Mouse (Mus musculus) urinary bladder, postnatal 36 days (tissue): ENCODE data around the gene Scd4.
A peak's percentile ranks its signal among the peaks of the same experiment; 100 is the strongest.
"Not testable (repeated sequence)": the region's sequence is repeated elsewhere in the genome, so short reads cannot be mapped to it uniquely, and the experiment has no call there.

Source experiments
- DNase-seq, 2 experiments: peaks; one replicate each; pipeline ENCODE4 v3.0.0; 2022; ENCODE audit warnings: low spot score in 2 of 2, mixed read lengths in 1 of 2

Scd4 gene

GRCm38 (mm10) chr19:44300520-44300919 is 32.4 kb upstream of the Scd4 start:
- no peak for DNase-seq

GRCm38 (mm10) chr19:44301176-44301575 is 31.7 kb upstream of the Scd4 start:
- DNase-seq, result no peak

- DNase-seq, result no peak
Measured at GRCm38 (mm10) chr19:44301671-44302305, 31.1 kb upstream of the Scd4 start.

DNA sequence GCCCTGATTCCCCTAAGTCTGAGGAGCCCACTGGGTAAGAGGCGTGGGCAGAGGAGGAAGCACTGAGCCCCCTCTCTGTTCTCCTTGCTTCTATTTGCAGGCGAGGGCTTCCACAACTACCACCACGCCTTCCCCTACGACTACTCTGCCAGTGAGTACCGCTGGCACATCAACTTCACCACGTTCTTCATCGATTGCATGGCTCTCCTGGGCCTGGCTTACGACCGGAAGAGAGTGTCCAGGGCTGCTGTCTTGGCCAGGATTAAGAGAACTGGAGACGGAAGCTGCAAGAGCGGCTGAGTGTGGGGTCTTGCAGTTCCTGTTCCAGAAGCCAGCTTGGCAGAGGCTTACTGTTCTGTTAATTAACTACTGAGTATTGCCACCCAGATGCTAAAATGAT is 30.0 kb upstream of the Scd4 start:
- no peak for DNase-seq

DNA sequence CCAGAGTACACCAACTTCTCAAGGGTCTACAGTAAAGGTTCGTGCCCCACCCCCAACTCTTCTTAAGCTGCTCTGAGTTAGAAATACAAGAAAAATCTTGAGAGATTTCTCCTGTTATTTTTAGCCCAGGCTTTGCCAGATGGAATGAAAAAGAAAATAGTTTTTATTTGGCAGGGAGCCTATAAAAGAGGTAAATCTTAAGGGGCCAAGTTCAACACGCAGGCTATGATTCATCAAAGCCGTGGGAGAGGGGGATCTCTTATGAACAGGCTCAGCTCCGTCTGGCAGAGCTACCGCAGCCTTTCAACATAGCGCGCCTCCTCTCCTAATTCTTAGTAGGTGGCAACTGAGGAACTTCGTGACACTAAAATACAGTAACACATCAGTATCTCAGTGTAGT is 29.4 kb upstream of the Scd4 start:
- no peak for DNase-seq

DNA sequence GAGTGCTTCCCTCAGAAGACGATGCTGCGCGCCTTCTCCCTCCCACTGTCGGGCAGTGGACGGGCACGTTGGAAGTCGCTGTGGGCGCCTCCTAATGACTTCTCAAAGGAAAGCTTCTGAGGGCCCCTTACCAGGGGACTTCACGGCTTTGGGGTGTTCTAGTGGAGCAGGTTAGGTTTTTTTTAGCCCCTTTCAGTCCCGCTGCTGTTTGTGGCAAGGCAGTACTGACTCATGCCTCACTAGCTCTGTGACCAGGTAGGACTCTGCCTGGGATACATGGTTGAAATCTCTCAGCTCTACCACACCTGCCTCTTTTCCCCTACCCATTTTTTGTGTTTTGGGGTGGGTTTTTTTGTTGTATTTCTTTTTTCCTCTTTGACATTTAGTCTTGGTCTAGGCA is 28.5 kb upstream of the Scd4 start:
- no peak for DNase-seq

GRCm38 (mm10) chr19:44304851-44305510 is 27.9 kb upstream of the Scd4 start:
- DNase-seq, result no peak

- no peak for DNase-seq
Measured at GRCm38 (mm10) chr19:44305701-44306100, 27.2 kb upstream of the Scd4 start.

- no peak for DNase-seq
Measured at GRCm38 (mm10) chr19:44306171-44306570, 26.7 kb upstream of the Scd4 start.

- no peak for DNase-seq
Measured at GRCm38 (mm10) chr19:44307101-44307914, 25.6 kb upstream of the Scd4 start.

GRCm38 (mm10) chr19:44307915-44308470 is 24.9 kb upstream of the Scd4 start:
- DNase-seq, result no peak

GRCm38 (mm10) chr19:44308611-44309246 is 24.2 kb upstream of the Scd4 start:
- DNase-seq, result no peak

GRCm38 (mm10) chr19:44309351-44310154 is 23.3 kb upstream of the Scd4 start:
- no peak for DNase-seq

- not testable (repeated sequence) for DNase-seq
Measured at GRCm38 (mm10) chr19:44310155-44310575, 22.7 kb upstream of the Scd4 start.

GRCm38 (mm10) chr19:44310814-44311213 is 22.1 kb upstream of the Scd4 start:
- DNase-seq, result no peak

DNA sequence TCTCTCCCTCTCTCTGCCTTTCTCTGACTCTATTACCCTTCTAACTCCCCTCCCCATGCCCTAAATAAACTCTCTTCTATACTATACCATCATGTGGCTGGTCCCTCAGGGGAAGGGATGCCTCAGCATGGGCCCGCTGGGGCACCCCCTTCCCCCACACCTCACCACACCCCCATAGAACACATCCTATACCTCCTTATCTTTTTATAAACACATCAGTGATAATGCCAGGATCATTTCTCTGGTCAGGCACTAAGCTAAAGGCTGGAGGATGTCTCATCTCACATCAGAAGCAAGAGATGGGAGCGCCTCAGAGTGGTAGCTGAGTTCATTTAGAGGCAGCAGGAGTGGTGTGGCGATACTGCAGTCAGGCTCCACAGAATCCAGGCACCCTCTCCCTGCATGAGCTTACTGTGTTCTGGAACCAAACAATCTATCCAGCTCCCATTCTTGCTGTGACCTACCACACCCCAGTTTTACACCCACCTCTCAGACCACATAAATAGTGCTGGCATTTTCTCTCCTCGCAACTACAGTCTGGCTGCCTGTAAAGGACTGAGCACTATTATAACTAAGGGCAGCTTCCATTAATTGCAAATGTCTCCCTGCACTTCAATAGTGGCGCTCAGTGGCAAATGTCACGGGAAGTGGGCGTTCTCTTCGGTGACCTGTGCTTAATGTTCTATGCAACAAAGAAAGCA is 21.4 kb upstream of the Scd4 start:
- no peak for DNase-seq

GRCm38 (mm10) chr19:44312007-44312360 is 20.9 kb upstream of the Scd4 start:
- no peak for DNase-seq

DNA sequence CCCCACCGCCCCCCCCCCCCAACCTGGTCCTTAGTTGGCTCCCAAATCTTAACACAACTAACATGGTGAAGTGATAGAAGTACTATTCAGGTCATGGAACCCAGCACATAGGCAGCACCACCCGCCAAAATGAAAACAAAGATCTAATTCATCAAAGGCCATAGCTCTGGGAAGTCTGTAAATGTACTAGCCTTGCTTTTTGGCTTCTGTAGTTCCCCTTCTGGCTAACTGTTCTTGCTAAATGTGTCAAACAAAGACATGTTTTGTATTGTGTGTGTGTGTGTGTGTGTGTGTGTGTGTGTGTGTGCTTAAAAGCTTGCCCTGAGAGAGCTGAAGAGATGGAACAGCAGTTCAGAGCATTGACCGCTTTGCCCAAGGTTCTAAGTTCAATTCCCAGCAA is 19.8 kb upstream of the Scd4 start:
- DNase-seq, result no peak

DNA sequence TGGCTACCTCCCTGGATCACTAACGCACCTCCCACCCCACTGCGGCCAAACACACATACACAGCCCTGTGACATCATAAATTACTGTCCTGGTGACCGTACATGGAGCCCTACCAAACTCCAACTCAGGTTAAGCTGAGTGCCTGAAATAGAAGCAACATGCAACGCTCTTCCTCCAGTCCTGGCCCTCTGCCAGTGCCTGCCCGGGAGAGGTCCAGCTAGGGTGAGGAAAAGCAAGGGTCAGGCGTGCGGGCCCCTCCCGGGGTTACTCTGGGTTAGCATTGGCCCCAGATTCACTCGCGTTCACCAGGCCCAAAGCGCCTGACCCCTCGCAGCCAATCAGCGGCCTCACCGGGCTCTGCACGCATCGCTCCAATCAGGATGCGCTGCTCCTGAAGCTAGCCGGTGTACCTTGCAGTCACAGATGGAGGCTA is 18.5 kb upstream of the Scd4 start:
- peak; percentile 80 to 90 for DNase-seq

- peak; percentile 59 to 62 for DNase-seq
Measured at GRCm38 (mm10) chr19:44314871-44315414, 17.9 kb upstream of the Scd4 start.
